Mouse (Mus musculus) adrenal gland, postnatal 25 days (tissue): ENCODE results near the gene Cd200r1. TPM values are rescaled to one million over a fixed set of nuclear protein-coding genes. Genes with fewer than 3 reads are reported as not detected.

Experiments
- DNase-seq: peaks from one replicate; pipeline ENCODE4 v3.0.0; 2021; ENCODE audit warnings: mixed read lengths
- long read RNA-seq: library from polyadenylated mRNA; stranded (forward); transcript quantifications from one replicate; pipeline ENCODE4 v2.0.0, GENCODE M21; 2021
- total RNA-seq: library from RNA; stranded (reverse); gene quantifications from 2 replicates; pipeline ENCODE4 v1.2.3, GENCODE M21; 2021

The Cd200r1 gene
- total RNA-seq, result not detected in 2 replicates
- long read RNA-seq, result 0 reads

DNA sequence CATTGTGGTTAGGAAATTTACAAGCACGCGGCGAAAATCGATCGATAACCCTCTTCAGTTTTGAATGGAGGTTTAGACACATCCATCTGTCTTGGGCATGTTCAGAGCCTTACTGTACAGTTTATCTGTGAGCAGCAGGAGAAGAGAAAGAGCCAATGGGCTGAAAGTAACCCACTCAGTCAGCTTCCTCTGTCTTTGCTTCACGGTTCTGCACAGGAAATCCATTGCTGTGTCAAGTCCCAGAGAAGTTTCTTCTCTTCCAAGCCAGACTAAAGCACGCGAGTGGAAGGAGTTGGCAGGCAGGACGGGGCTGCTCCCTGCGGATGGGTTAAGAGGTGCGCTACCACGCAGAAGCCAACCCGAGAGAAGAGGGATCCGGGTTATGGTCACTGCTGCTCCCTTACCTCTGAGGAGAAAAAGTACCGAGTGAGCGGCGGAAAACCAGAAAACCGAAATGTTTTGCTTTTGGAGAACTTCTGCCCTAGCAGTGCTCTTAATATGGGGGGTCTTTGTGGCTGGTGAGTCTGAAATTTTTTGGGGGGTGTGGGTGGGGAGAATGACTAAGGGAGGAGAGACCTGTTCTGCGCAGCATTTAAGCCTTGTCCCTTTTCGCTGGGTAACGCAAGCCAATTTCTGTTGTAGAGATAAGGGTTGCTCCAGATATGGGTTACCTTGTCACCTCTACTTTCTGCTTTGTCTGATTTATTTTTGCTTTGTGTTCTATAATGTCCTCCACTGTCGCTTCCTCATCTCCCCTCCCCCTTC, at the start of gene Cd200r1:
Cd200r1 (plus strand) TSS at position 182 of the 765 bp plus-strand sequence.
- DNase-seq, result no peak

DNA sequence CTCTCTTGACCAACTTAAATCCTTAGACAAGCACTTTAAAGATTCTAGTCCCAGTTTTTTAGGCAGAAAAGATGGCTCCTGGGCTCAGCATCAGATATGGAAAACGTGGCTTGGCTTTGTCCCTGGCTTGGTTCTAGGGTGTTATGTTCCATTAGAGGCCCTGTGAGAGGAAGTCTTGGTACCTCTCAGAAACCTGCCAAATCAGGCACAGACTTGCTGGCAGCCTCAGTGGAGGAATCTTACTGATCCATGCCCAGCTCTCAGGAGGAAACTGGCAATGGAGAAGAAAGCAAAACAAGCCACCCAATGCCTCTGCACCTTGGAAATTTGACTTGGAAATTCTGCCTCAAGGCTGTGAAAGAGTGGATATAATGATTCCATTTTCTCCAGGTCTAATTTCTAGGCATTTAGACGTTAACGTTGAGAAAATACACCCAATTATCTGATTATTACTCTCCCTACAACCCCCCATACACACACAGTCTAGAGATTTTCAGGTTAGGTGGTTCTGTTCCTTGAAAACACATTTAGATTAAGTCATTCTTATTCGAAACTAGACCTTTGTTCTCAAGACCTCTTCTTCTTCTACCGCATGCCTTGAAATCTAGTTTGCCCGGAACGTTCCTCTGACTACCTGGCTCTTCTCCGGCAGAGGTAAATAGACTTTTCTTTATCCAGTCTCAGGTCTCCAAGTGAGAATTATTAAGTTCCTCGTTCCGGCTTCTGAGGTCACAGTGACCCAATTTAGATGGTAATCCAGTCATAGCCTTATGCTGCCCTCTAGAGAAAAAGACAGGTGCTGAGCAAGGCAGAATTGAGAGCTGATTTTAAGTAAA, 49.0 kb upstream of the Cd200r1 start:
- no peak for DNase-seq

DNA sequence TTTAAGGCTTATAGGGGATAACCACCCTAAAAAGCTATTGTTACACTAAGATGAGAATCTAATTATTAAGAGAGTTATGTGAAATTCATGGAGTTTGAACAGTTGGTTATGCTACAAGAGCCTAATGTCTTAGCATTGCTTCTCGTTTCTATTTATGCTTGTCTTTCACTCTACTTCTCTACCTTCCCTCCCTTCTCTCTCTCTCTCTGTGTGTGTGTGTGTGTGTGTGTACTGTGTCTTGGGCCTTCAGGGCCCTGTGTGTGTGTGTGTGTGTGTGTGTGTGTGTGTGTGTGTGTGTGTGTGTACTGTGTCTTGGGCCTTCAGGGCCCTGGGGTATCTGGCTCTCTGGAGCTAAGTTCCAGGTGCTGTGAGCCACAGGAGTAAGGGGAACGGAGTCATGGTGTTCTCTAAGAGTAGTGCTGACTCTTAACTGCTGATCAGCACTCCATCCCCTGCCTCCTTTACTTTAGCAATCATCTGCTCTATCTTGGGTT, 48.3 kb upstream of the Cd200r1 start:
- DNase-seq, result no peak

DNA sequence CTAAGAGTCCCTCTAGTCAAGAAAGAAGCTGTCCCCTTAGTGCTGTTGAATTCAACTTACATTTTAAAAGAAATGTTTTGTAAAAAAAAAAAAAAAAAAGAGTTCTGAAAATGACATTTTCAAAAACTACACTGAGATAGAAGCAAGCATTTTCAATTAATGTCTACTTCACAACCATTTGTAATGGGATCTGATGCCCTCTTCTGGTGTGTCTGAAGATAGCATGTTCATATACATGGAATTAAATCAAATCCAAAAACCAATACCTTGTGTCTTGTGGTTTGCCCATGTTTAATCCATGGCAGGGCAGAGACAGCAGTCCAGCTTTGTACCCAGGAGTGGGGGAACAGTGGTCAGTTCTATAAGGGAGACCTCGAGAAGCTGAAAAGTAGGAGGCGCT, 47.7 kb upstream of the Cd200r1 start:
- DNase-seq, result no peak

DNA sequence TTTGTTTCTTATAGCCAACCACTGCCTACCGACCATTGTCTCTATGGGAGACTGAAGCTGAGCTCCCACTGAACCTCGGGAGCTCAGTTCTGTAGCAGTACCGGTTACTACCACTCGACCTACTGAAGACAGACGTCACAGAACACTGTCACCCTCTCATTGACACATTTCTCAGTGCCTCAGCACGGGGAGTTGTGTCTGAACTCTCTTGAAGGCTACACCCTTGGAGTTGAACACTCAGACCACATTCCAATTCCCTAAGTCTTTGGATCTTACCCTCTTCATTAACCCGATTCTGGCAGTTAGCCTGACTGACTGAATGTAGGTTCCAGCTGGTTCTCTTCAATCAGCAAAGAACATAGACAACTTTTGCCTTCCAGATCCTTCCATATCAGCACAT, 46.2 kb upstream of the Cd200r1 start:
- DNase-seq, result no peak

DNA sequence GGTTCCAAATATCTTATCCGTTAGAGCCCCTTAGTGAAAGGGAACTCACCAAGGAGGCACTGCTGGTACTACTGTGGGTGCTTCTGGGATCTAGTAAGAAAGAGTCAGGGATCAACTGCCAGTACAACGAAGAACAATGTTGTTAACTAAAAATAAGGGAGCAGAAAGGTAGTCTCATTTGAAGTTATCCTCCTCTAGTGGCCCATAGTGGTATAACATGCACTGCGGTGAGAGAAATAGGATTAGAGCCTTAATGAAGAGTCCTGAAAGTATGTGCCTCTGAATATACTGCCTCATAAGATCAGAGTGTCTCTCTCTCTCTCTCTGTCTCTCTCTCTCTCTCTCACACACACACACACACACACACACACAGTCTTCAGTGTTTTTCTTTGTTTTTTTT, 45.0 kb upstream of the Cd200r1 start:
- no peak for DNase-seq

DNA sequence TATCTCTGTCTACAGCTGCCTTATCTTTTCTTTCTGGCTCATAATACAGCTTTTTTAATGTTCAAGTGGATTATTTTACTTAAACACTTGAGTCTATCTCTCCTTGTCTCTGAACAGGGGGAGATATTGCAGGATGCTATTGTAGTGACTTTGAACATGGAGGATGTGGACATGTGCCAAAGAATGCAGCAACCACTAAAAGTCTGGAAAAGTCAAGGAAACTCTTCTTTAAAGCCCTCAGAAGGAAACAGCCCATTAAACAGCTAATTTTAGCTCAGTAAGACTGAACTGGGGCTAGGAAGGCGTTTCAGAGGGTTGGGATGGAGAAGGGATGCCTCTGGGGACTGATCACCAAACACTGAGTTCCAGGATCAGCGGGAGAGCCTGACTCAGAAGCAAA, 42.9 kb upstream of the Cd200r1 start:
- no peak for DNase-seq

DNA sequence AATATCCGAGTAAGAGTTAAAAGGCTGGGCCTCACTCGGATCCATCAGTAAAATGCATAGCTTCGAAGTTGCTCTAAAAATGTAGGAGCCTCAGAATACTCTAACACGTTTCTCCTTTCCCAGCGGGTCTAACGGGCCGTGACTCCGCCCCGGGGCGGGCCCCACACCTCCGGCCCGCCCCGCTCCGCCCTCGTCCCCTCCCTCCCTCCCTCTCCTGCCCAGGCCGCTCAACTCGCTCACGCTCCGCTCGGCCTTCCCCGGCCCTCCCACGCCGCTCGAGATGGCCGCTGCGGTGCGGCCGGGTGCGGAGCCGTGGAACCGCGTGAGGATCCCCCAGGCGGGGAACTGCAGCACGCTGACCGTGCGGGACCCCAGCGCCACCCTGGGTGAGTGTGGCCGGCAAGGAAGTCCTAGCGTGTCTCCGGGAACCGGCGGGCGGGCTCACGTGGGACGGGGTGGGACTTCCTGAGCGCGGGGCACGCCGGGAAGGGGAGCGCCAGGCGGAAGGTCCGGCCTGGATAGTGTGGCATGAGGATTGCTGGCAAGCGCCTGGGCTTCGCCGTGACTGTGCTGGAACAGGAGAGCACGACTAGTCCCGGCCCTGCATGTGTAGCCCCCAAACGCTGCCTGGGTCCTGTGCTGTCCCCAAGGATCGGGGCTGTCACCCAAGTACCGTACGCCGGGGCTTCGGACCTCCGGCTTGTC, 41.3 kb upstream of the Cd200r1 start, which contains the start of gene Nepro:
Nepro (plus strand) TSS at position 219 of the 705 bp plus-strand sequence.
- DNase-seq, result peak; percentile 95

DNA sequence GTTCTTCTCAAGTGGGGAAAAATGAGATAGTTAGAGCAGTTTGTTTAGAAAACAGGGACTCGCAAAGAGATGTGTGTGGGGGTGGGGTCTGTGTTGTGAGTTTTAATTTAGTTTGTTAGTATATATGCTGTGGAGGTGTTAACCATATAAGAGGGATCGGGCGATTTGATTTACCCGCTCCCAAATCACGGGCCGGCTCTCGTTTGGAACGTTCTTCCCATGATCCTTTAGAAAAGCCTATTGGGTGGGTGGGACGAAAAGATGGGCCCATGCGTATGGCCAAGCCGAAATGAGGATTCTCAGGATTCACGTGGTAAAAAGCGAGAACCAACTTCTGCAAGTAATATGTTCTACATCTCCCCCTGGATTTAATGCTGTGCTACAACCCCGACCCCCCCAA, 40.7 kb upstream of the Cd200r1 start:
- DNase-seq, result peak; percentile 17

DNA sequence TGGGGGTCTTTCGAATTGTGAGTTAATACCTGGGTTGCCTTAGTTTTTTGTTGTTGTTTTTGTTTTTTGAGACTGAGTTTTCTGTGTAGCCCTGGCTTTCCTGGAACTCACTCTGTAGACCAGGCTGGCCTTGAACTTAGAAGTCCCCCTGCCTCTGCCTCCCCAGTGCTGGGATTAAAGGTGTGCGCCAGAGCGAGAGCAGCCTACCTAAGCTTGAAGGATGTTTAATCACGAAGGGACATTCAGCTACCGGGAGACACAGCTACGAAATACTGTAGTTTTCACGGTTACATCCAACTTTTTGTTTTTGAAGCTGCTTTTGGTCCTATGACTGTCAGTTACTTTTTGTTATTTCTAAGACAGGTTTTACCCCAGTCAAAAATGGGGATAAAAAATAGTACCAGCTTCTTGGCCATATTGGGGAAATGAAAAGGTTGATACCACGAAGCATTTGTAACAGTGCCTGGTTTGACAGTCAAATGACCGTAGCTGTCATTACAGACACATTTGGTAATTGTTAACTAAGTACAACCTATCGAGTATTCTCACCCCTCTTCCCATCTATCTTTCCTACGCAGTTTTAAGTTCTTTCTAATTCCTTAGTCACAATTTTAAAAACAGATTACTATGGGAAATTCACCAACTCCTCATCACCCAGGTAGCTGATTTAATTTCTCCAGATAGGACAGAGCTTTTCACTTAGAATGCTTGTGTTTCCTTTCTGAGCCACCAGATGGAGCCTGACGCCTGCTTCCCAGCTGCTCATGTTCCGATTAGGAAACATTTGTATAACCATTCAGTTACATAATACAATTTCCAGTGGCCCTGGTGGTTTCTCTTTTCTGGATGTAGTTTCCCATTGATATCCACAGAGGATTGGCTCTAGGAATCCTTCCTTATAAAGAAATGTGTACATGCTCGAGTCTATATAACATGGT, 40.0 kb upstream of the Cd200r1 start:
- DNase-seq, result peak; percentile 42

DNA sequence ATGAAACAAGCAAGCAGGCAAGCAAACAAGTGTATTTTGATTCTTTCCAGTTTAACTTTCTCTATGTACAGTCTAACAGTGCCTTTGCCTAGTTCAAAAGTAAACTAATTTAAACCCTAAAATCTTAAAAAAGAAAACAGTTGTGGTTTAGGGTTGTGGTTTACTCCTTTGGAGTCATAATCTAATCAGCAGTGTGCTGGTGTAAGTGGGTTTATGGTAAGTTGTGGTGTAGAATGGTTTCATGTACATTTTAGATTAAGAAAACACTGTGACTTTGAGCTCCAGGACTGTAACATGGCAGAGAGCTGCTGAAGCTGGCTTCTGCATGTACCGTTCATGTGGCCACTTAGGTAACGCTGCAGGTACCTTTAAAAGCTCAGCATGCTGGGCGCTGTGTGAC, 38.0 kb upstream of the Cd200r1 start:
- no peak for DNase-seq

DNA sequence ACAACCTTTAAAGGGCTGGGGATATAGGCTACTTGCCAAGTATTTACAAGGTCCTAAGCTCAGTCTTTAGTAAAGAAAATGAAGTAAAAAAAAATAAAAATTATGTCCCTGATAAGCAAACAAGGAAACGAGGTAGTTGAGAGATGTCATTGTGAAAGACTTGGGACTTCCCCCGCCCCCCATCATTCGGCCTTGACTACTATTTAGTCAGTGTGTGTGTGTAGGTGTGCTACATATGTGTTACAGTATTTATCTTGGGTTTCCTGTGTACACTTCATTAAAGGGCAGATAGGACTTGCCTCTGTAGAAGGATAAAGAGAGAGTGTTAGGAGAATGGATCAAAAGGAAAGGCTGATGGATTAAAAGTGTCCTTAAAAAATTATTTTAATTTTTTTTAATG, 31.5 kb upstream of the Cd200r1 start:
- DNase-seq, result no peak

DNA sequence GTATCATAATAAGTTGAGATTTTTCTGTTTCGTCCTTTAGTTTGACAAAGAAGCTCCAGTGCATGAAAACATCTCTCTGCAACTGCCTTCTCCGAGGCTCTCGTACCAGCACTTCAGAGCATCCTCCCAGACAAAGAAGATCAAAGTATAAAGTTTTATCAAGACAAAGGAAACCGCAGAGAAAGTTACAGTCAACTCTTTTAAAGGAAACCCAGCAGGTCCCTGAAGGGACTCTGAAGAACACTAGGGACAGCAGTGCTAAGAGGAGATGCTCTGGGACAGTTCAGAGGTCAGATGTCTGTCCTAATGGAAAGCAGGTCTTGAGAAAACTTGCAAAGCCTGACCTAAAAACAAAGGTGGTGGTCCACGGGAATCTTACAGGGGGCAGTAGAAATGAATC, 29.9 kb upstream of the Cd200r1 start:
- no peak for DNase-seq

DNA sequence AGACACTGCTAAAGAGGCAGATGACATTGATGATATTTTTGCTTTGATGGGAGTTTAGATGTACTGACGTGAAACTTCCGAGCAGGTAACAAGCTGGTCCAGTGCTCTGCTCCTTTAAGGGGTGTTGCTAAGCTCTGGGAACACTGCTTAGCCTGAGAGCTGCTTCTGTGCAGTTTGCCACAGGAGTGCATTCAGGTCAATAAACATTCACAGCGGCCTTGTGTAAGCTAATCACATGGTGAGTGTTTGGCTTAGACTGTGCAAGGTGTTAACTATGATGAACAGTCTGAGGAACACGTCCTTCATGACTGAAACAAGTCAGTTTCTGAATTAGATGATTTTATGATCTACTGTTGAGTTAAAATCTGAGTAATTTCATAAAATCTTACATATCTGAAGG, 29.4 kb upstream of the Cd200r1 start:
- no peak for DNase-seq

DNA sequence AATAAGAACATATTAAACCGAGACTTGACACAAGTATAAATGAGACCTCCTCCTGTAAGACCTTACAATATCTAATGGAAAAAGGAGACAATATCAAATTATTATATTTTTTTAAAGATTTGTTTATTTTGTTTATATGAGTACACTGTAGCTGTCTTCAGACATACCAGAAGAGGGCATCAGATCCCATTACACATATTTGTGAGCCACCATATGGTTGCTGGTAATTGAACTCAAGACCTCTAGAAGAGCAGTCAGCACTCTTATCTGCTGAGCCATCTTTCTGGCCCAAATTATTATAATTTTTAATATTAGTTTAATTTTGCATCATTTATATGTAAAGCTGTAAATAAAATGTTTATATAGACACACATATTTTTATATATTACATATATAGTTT, 22.8 kb upstream of the Cd200r1 start:
- no peak for DNase-seq

DNA sequence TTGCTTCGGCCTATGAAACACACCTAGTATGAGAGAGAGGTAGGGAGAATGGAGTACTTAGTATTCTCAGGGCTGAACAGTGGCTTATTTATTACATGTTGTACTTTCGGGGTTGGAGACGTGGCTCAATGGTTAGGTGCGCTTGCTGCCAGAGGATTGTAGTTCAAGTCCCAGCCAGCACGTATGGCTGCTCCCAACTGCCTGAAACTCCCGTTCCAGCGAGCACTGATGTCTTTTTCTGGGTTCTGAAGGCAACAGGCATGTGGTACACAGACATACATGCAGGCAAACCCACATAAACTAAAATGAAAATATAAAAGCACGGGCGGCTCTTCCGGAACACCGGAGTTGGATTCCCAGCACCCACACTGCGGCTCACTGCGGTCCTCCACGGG, 20.1 kb upstream of the Cd200r1 start:
- no peak for DNase-seq

DNA sequence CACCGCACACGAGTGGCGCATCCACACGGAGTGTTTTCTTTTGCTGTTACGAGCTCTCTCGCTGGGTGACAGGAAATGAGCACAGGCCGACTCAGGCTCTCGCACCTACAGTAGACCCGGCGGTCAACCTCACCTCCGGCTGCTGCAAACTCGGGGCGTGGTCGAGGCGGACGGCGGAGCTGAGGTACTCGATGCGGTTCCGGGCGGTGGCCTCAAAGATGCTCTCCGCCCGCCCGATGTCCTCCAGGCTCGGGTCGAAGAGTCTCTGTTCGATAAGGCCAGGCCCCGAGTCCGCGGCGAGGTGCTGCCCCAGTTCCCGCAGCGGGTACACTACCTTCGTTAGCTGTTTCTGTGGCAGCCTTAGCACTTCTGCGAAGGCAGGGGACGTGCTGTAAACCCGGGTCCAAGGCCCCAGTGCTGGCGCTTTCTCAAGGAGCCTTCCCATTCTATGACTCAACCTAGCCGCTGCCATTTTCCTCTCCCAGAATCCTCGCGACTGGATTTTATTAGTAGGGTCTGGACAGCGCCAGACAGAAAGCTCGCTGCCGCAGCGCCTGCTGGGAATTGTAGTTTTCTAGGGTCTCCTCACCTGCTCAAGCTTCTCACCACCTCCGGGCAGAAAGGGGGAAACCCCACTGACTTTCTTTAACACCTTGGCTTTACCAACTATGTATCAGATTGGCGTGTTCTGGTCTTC, 19.5 kb upstream of the Cd200r1 start, which contains the start of gene Gtpbp8:
Gtpbp8 (minus strand) TSS at position 498 of the 697 bp plus-strand sequence.
- peak; percentile 79 for DNase-seq

DNA sequence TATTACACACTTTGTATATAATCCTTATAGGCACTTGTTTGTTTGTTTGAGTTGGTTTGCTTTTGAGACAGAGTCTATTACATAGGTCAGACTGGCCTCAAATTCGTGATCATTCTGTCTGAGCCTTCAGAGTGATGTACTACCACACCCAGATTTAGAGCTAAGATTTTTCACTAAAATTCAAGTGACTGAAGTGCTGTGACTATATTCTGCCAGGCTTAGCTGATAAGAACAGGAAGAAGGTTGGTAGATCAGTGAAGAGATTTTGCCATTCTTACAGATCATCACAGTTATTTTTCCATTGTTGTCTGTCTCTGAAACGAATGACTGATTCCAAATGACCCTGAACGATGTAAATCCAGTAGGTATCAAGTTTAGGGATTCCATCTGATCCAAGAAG, 17.5 kb upstream of the Cd200r1 start:
- DNase-seq, result no peak

DNA sequence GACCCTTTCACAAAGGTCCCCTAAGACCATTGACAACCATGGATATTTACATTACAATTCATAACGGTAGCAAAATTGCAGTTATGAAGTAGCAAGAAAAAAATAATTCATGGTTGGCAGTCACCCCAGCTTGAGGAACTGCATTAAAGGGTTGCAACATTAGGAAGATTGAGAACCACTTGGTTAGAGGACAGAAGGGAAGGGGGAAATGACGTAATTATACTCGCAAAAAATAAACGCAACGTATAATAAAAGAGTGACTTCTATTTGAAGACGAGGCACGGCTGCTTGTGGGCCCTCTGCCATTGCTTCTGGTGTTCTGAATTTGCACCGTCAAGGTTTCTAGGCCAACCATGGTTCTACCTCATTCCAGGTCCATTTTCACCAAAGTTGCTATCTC, 7.8 kb upstream of the Cd200r1 start:
- DNase-seq, result no peak

DNA sequence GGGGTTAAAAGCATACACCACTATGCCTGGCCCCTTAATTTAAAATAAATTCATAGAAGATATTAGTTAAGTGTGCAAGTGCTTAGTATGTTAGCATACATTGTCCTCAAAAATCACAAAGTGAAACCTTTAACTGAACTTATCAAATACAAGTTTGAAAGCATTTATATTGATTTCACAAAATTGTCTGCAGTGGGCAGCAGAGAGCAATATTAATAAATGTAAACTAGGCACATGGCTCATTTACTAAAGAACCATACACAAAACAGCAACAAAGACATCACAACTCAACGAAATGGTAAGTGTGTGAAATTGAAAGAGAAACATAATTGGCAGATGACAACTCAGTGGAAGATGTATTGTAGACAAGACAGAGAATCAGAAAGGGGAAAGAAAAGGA, 3.7 kb upstream of the Cd200r1 start:
- no peak for DNase-seq
